Mouse (Mus musculus): ENCODE data around the gene Btbd9. TPM values are rescaled to one million over a fixed set of nuclear protein-coding genes. Genes with fewer than 3 reads are reported as not detected.

Gene Btbd9
- polyA plus RNA-seq, 1 experiment = 27.2 TPM

DNA sequence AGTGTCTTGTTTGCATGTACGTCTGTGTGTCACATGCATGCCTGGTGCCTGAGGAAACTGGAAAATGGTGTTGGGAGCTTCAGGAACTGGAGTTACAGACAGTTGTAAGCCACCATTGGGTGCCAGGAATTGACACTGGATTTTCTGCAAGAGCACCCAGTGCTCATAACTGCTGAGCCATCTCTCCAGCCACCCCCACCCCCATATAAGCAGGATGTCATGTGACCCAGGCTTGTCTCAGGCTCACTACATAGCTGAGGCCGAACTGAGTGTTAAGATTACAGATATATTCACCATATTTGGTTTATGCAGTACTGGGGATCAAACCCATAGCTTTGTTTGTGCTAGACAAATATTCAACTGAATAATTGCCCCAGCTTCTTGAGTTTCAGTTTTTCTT is 394.2 kb downstream of the Btbd9 start:
- DNase-seq (ENCODE audit: low read depth) = no peak

DNA sequence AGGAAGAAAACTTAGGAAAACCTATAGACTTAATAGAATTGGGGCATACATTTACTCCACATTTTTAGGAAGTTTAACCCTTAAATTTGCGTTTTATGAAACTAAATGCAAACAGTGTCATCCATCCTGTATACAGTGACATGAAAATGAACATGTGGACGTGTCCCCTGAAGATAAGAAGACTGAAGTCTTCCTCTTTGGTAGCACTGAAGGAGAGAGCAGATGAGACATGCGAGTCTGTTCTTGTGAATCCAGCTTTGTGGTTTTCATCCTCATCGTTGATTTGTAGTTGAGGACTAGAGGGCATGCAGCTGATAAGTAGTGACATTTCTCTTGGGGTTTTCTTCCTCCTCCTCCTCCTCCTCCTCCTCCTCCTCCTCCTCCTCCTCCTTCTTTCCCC is 394.7 kb downstream of the Btbd9 start:
- DNase-seq (ENCODE audit: low read depth) = no peak

DNA sequence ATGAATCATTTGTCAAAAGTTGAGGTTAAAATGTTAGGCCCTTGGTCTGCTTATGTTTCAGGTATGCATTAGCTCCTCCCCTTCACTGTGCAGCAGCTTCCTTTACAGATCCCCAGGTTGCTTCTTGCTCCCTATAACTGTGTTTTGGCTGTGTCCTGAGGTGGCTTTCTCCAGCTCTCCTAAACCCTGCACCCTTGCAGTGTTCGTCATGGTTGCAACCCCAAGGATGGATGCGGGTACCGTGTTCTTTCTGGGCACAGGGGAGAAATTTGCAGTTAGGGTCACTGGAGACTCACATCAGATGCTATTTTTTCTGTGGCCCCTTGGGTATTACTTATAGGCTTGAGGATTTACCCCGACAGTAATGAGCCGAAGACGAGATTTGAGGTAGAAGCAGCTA is 396.1 kb downstream of the Btbd9 start:
- no peak for DNase-seq (ENCODE audit: low read depth)

DNA sequence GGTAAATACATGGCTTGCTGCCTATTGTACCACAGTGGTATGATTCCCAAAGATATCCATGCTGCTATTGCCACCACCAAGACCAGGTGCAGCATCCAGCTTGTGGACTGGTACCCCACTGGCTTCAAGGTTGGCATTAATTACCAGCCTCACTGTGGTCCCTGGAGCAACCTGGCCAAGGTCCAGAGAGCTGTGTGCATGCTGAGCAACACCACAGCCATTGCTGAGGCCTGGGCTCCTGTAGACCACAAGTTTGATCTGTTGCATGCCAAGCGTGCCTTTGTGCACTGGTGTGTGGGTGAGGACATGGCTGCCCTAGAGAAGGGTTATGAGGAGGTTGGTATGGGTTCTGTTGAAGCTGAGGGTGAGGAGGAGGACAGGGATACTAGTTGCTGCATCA is 397.9 kb downstream of the Btbd9 start:
- DNase-seq (ENCODE audit: low read depth) = no peak

DNA sequence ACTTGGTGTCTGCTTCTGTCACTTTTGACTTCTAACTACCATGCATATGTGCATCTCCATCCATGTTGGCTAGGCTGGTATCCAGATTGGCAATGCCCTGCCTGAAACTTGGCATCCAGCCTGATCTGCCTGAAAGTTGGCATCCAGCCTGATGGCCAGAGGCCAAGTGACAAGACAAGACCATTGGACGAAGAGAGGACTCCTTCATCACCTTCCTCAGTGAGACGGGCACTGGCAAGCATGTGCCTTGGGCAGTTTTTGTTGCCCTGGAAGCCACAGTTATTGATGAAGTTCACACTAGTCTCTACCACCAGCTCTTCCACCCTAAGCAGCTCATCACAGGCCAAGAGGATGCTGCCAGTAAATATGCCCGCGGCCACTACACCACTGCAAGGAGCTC is 398.9 kb downstream of the Btbd9 start:
- DNase-seq (ENCODE audit: low read depth) = no peak

Other genes starting within 250 kb of the Btbd9 start
- 1.2 and 2.0 TPM in 2 replicates for gene Dnah8, start 47.9 kb upstream of the Btbd9 start, polyA plus RNA-seq (2012; rRNA removed)
- gene Glo1, start 50.4 kb upstream of the Btbd9 start, polyA plus RNA-seq (2012; rRNA removed) = 51.3 and 52.5 TPM in 2 replicates

All from gonadal fat pad, adult 2 months (tissue).